Mouse (Mus musculus) embryonic stem cell, embryonic (primary cell): ENCODE data around the gene Gart.

Experiments used
- CTCF ChIA-PET, 4 experiments: fragments of 300-600 bp in 2 of 4; fragments of 350-600 bp in 2 of 4; sonication (Branson Sonifier 250); formaldehyde crosslinking; loops; one replicate each; lab custom pipeline; 2022; ENCODE audit warnings: inconsistent platforms in 2 of 4; lab: Charles Lee
- POLR2A ChIA-PET, 4 experiments: fragments of 300-600 bp in 2 of 4; fragments of 350-600 bp in 2 of 4; sonication (Branson Sonifier 250); formaldehyde crosslinking; loops; one replicate each; lab custom pipeline; 2022; ENCODE audit warnings: antibody characterized with exemption in 4 of 4, inconsistent platforms in 1 of 4; lab: Charles Lee

Gene Gart

DNA sequence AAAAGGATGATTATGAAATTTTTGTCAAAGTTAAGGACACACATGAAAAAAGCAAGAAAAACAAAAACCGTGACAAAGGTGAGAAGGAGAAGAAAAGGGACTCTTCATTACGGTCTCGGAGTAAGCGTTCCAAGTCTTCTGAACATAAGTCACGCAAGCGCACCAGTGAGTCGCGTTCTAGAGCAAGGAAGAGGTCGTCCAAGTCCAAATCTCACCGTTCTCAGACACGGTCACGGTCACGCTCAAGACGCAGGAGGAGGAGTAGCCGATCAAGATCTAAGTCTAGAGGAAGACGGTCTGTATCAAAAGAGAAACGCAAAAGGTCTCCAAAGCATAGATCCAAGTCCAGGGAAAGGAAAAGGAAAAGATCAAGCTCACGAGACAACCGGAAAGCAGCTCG lies 13.0 kb upstream of the Gart start:
- CTCF ChIA-PET: interaction anchor here in 1 of 4 experiments (0.6 kb wide), 1 partner anchor 19 kb away, joined by 3 read pairs; no protein-coding TSS in a partner anchor
- POLR2A ChIA-PET: interaction anchor here (0.6 to 18.0 kb wide), 17 partner anchors 4 to 81 kb away, joined by 3 to 333 read pairs (median 7); partner anchors contain the start of genes Son (in 4 of the 4) and Gart (in 2 of the 4)

DNA sequence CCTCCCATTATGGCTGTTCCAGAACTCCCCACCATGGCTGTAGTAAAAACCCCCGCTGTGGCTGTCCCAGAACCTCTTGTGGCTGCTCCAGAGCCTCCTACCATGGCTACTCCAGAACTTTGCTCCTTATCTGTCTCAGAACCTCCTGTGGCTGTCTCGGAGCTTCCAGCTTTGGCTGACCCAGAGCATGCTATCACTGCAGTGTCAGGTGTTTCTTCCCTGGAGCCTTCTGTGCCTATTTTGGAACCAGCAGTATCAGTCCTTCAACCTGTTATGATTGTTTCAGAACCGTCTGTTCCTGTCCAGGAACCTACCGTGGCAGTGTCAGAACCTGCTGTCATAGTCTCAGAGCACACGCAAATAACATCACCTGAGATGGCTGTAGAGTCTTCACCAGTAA lies 11.7 kb upstream of the Gart start:
- ChIA-PET POLR2A (interaction anchor here in 3 of 4 experiments (0.8 to 18.0 kb wide), 7 partner anchors 5 to 28 kb away, joined by 3 to 333 read pairs (median 12); partner anchors contain the start of genes Son (in 3 of the 3) and Gart (in 2 of the 3)), CTCF (no interaction called here)

DNA sequence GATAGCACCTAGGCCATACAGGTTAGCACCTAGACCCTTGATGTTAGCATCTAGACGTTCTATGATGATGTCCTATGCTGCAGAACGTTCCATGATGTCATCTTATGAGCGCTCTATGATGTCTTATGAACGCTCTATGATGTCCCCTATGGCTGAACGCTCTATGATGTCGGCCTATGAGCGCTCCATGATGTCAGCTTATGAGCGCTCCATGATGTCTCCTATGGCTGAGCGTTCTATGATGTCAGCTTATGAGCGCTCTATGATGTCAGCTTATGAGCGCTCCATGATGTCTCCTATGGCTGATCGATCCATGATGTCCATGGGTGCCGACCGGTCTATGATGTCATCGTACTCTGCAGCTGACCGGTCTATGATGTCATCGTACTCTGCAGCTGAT lies 10.5 kb upstream of the Gart start:
- ChIA-PET CTCF (no interaction called here), POLR2A (interaction anchor here (0.7 to 18.0 kb wide), 22 partner anchors 4 to 723 kb away, joined by 3 to 333 read pairs (median 6); partner anchors contain the start of genes Gart (in 4 of the 4), Son (in 4 of the 4), Cfap298 (in 1 of the 4) and Donson (in 1 of the 4))

DNA sequence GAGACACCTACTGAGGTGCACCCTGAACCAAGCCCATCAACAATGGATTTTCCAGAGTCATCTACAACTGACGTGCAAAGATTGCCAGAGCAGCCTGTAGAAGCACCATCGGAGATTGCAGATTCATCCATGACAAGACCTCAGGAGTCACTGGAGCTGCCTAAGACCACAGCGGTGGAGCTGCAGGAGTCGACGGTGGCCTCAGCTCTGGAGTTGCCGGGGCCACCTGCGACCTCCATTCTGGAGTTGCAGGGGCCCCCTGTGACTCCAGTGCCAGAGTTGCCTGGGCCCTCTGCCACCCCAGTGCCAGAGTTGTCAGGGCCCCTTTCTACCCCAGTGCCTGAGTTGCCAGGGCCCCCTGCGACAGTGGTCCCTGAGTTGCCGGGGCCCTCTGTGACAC lies 8.5 kb upstream of the Gart start:
- ChIA-PET POLR2A (interaction anchor here in 3 of 4 experiments (0.8 to 18.0 kb wide), 10 partner anchors 2 to 57 kb away, joined by 3 to 333 read pairs (median 8); partner anchors contain the start of genes Gart (in 3 of the 3), Son (in 3 of the 3) and Donson (in 1 of the 3)), CTCF (no interaction called here)

DNA sequence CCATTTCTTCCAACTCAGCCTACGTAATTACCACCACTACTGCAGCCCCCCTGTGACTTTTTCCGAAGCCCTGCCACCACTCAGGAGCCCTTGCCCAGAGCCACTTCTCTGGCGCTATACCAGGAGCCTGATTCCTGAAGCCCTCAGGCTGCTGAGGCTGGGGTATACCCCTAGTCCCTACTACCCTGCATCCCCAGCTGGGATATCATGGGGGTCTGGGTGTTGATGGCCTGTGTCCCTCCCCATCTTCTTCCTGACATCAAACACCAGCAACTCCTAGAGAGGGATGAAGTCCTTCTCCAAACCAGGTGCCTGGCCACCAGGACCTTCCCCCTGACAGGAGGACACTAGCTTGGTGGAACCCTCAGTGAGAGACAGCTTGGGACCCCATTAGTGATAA lies 5.4 kb upstream of the Gart start:
- POLR2A ChIA-PET: interaction anchor here in 3 of 4 experiments (1.1 to 14.5 kb wide), 12 partner anchors 11 to 43 kb away, joined by 3 to 333 read pairs (median 6); partner anchors contain the start of genes Donson (in 2 of the 3) and Dnajc28 (in 1 of the 3)
- CTCF ChIA-PET: interaction anchor here in 1 of 4 experiments (0.7 kb wide), 1 partner anchor 24 kb away, joined by 3 read pairs; no protein-coding TSS in a partner anchor

DNA sequence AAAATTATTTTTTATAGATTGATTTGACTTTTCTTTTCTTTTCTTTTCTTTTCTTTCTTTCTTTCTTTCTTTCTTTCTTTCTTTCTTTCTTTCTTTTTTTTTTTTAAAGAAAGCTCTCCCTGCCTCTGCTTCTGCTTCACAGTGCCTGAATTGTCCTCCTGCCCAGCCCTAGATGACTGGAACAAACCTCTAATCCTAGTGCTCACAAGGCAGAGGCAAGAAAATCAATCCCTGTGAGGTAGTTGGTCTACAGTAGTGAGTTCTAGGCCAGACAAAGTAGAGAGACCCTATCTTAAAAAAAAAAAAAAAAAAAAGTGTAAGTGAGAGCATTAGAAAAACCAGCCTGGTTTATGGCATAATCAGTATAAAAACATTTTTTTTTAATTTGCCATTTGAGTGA lies 3.0 kb upstream of the Gart start:
- ChIA-PET POLR2A (interaction anchor here in 3 of 4 experiments (0.6 to 14.5 kb wide), 11 partner anchors 10 to 372 kb away, joined by 3 to 333 read pairs (median 5); partner anchors contain the start of genes Cryzl1 (in 1 of the 3) and Itsn1 (in 1 of the 3)), CTCF (interaction anchor here in 1 of 4 experiments (0.7 kb wide), 1 partner anchor 167 kb away, joined by 7 read pairs; no protein-coding TSS in a partner anchor)

DNA sequence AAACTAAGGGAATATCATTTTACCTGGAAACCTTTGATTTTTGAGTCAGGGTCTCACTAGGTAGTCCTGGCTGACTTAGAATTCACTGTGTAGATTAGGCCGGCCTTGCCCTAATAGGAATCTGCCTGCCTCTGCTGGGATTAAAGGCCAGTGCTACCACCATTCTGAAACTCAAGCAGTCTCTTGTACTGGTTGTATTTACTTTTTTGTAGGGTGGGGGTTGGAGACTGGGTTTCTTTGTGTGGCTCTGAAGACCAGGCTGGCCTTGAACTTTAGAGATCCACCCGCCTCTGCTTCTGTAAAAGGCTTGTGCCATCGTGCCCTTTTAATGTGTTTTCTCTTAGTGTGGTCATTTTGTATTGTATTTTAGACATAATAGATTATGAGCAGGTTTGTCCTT lies 2.5 kb upstream of the Gart start:
- ChIA-PET CTCF (interaction anchor here in 1 of 4 experiments (0.6 kb wide), 1 partner anchor 289 kb away, joined by 3 read pairs; no protein-coding TSS in a partner anchor), POLR2A (interaction anchor here in 2 of 4 experiments (0.7 to 14.5 kb wide), 8 partner anchors 10 to 372 kb away, joined by 3 to 333 read pairs (median 47); partner anchors contain the start of genes Cryzl1 (in 1 of the 2) and Itsn1 (in 1 of the 2))

DNA sequence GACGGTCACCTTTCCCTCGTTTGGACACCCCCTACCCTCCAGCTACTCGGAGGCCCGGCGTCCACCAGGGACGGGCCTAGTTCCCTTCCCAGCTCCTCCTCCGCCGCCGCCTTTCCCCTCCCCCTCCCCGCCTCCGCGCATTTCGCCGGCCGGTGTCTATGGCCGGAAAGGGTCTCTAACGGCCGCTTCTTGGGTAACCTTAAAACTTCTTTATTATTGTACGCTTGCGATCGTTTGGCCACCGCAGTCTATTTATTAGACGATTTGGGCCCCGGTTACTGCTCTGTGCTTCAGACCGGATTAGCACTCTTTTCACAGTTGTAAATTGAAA lies 1.4 kb upstream of the Gart start:
- CTCF ChIA-PET: interaction anchor here in 3 of 4 experiments (0.6 to 1.2 kb wide), 4 partner anchors 47 to 1381 kb away, joined by 3 to 5 read pairs (median 4); no protein-coding TSS in a partner anchor
- POLR2A ChIA-PET: interaction anchor here (0.5 to 14.5 kb wide), 103 partner anchors 8 to 1785 kb away, joined by 3 to 333 read pairs (median 6); partner anchors contain the start of genes Donson (in 4 of the 4), Itsn1 (in 3 of the 4), Cryzl1 (in 2 of the 4) and Dnajc28 (in 2 of the 4)

DNA sequence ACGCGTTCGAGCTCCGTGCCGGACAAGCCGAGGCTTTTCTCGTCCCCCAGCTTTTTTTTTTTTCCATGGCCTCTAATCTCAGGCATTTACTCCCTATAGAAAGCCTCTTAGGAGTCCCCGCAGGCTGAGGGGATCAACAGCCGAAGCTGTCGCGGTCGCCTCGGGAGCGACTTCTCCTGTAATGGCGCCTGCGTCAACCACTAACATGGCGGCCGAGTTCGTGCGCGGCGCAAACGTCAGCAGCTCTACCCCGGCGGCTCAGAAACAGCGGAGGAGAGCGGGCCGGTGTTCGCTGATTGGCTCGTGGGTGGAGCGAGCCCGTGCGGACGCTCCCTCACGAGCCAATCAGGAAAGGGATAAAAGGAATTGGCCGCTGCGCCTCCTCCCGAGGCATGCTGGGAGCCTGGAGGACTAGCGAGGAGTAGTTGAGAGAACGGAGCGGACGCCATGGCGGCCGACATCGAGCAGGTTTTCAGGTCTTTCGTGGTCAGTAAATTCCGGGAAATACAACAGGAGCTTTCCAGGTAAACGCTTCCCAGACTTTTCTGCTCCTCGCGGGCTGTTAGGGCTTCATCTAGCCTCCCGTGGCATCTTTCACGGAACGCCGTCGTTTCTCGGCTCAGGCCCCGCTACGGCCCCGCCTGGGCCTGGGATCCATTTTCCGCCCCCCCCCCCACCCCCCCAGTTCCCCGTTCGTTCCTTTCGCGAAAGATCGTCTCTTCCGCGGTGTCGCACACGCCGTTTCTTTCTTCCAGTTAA lies 888 bp upstream of the Gart start, which contains the start of gene Son:
Gene Son (plus strand): TSS at position 46 of the 759 bp plus-strand sequence.
- ChIA-PET CTCF (interaction anchor here in 3 of 4 experiments (0.6 to 1.2 kb wide), 6 partner anchors 47 to 1381 kb away, joined by 3 to 5 read pairs (median 3); no protein-coding TSS in a partner anchor), POLR2A (interaction anchor here (0.5 to 14.5 kb wide), 165 partner anchors 8 to 1784 kb away, joined by 3 to 333 read pairs (median 5); partner anchors contain the start of genes Donson (in 4 of the 4), Ifnar1 (in 3 of the 4), Itsn1 (in 3 of the 4) and Cfap298 (in 2 of the 4))

DNA sequence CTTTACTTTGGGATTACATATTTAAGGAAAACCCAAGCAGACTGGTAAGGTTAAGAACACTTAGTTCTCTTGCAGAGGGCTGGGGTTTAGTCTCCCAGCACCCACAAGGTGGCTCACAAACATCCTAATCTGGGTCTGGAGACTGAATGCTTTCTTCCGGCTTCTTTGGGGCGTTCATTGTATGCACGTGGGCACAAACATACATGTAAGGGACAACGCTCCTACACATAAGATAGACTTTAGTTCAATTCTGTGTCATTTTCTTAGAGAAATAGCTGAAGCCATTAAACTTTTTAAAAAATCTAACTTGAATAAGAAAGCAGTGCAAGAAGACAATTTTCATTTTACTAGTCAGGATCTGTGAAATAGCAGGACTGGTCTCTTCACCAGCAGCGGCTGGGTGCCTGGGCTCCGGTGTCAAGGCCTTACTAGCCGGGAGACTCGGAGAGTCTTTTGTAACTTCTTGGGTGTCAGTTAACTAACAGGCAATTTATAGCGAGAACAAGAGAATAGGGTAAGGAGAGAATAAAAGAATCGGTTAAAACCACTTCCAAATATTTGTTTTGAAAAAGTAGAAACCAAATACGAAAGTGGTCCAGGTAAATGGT lies 653 bp downstream of the Gart start:
- CTCF ChIA-PET: no interaction called here
- POLR2A ChIA-PET: interaction anchor here (0.6 to 14.5 kb wide), 70 partner anchors 7 to 537 kb away, joined by 3 to 333 read pairs (median 8); partner anchors contain the start of genes Dnajc28 (in 2 of the 4), Donson (in 2 of the 4), Tmem50b (in 2 of the 4) and Cryzl1 (in 1 of the 4)

DNA sequence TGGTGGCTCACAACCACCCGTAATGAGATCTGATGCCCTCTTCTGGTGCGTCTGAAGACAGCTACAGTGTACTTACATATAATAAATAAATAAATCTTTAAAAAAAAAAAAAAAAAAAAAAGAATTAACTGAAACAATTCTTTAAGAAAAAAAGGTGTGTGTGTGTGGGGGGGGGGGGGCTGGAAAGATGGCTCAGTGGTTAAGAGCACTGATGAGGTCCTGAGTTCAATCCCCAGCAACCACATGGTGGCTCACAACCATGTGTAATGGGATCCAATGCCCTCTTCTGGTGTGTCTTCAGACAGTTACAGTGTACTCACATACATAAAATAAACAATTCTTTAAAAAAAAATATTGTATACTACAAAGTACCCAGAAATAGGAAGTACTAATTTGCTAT lies 1.3 kb downstream of the Gart start:
- ChIA-PET CTCF (interaction anchor here in 2 of 4 experiments (0.6 to 0.9 kb wide), 3 partner anchors 31 to 335 kb away, joined by 4 to 15 read pairs (median 8); partner anchors contain the start of gene Donson (in 1 of the 2)), POLR2A (interaction anchor here in 3 of 4 experiments (0.6 to 14.5 kb wide), 11 partner anchors 12 to 72 kb away, joined by 3 to 333 read pairs (median 10); partner anchors contain the start of gene Donson (in 1 of the 3))

DNA sequence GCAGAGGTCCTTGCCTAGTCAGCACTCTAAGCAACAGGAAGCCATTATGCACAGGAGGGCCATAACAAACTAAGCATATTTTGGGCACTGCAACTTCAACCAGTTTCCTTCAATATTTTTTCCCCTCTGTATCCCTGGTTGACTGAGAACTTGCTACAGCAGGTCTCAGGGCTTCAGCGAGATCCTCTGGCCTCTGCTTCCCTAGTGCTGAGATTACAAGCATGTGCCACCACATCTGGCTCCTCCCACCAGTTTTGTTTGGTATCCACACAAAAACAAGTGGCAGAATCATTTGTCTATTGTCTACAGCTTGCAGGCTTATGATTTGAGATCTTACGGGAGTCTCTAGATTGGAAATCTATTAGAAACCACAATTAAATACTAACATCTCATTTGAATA lies 1.9 kb downstream of the Gart start:
- CTCF ChIA-PET: interaction anchor here in 3 of 4 experiments (0.6 to 0.9 kb wide), 4 partner anchors 31 to 1362 kb away, joined by 3 to 15 read pairs (median 6); partner anchors contain the start of gene Donson (in 1 of the 3)
- POLR2A ChIA-PET: interaction anchor here in 3 of 4 experiments (0.6 to 7.3 kb wide), 14 partner anchors 12 to 441 kb away, joined by 3 to 73 read pairs (median 4); partner anchors contain the start of gene Donson (in 1 of the 3)

DNA sequence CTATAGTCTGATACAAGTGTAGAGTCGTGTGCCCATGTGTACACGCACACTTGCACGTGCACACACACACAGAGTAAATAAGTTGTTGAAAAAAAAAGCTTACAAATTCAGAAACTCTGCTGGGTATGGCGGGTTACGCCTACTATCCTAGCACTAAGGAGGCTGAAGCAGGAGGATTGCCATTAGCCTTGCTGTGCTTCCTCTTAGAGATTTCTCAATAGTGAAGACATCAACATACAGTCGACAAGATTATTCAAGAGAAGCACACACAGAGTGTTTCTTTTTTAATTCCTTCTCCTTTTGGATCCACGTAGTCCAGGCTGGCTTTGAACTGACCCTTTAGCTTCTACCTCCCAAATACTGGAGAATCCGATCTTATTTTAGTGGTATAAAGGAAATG lies 6.6 kb downstream of the Gart start:
- CTCF ChIA-PET: interaction anchor here in 2 of 4 experiments (0.6 to 1.2 kb wide), 2 partner anchors 9 to 20 kb away, joined by 3 read pairs; no protein-coding TSS in a partner anchor

DNA sequence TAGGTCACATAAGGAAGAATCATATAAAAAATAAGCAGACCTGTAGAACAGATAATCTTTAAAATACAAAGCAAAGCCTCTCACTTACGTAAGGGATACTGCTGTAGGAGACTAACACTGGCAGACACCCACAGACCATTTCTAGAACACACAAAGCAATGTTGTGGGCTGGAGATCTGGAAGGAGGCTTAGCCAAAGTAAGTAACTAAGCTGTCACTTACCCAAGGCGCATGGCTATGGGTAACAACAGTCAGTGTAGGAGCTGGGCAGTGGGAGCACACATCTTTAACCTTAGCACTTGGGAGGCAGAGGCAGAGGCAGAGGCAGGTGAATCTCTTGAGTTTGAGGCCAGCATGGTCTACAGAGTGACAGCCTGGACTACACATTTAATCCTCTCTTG lies 7.1 kb downstream of the Gart start:
- ChIA-PET POLR2A (interaction anchor here in 3 of 4 experiments (0.5 to 7.3 kb wide), 11 partner anchors 8 to 49 kb away, joined by 3 to 73 read pairs (median 4); partner anchors contain the start of genes Son (in 2 of the 3), Donson (in 1 of the 3) and Gart (in 1 of the 3)), CTCF (interaction anchor here in 1 of 4 experiments (0.6 kb wide), 1 partner anchor 418 kb away, joined by 3 read pairs; no protein-coding TSS in a partner anchor)

More for the DNA sequence above, 6.6 kb downstream of the Gart start:
- POLR2A ChIA-PET: interaction anchor here in 3 of 4 experiments (0.5 to 7.3 kb wide), 15 partner anchors 8 to 48 kb away, joined by 3 to 73 read pairs (median 4); partner anchors contain the start of genes Donson (in 1 of the 3) and Son (in 1 of the 3)

DNA sequence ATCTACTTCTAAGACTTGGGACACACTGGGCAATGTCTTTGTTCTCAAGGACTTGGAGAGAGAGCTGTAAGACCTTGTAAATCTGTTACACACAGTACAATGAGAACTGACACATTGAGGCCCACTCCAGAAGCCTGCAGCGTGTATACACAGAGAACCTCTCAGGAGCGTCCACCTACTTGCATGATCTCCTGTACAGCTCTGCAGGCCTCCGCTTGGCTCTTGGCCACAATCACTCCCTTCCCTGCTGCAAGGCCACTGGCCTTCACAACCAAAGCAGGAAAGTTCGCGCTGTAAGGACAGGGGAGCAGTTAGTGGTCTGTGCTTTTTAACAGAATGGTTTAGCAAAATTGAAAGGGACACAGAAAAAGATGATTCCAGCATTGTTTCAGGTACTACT lies 7.6 kb downstream of the Gart start:
- ChIA-PET POLR2A (interaction anchor here in 2 of 4 experiments (0.6 to 7.3 kb wide), 8 partner anchors 7 to 1420 kb away, joined by 3 to 73 read pairs (median 14); partner anchors contain the start of genes Gart (in 2 of the 2) and Son (in 2 of the 2)), CTCF (interaction anchor here in 1 of 4 experiments (0.6 kb wide), 1 partner anchor 418 kb away, joined by 3 read pairs; no protein-coding TSS in a partner anchor)

DNA sequence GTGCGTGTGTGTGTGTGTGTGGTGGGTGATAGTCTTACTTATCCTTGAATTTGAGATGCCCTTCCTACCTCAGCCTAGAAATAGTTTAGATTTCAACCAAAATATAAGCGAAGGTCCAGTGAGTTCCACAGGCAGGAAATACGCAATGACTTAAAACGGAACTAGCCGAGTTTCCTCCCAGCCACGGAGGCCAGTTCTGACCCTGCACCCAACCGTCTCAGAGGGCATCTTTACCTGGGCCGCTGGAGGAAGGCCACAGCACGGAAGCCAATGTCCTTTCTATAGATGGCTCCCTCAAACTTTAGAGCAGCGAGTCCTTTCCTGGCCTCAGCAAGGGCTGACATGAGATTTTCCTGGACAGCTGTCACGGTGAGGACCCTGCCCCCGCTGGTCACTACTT lies 13.1 kb downstream of the Gart start:
- CTCF ChIA-PET: no interaction called here
- POLR2A ChIA-PET: interaction anchor here (0.9 to 10.4 kb wide), 12 partner anchors 8 to 297 kb away, joined by 3 to 121 read pairs (median 6); partner anchors contain the start of genes Gart (in 4 of the 4) and Son (in 3 of the 4)
